Mouse (Mus musculus) liver, adult 2 months (tissue): ENCODE results near the gene Fgfr4.

ENCODE experiments used
- CTCF ChIP-seq: fragments of 200-500 bp; IDR thresholded peaks from 2 replicates; pipeline ENCODE4 v1.5.1; 2011; ENCODE audit warnings: low read depth, low read length, control low read depth
- POLR2A ChIP-seq: fragments of 200-500 bp; IDR thresholded peaks from 2 replicates; pipeline ENCODE4 v1.6.1; 2011; ENCODE audit warnings: low read length, control low read depth; ENCODE audit not compliant: insufficient read depth; ENCODE audit errors: extremely low read depth

GRCm38 (mm10) chr13:55140271-55140670, 12.2 kb upstream of the Fgfr4 start:
- no peak for TF ChIP-seq CTCF
- TF ChIP-seq POLR2A: no peak
